Mouse (Mus musculus) liver, embryonic 13.5 days (tissue): Measurements from ENCODE around the gene Slc46a1. TPM values are rescaled to one million over a fixed set of nuclear protein-coding genes. Genes with fewer than 3 reads are reported as not detected.

ENCODE experiments used
- ATAC-seq: fragments of 200-750 bp; cut with Nextera tagmentation; 2 replicates; pipeline ENCODE4 v1.8.0; 2017; ENCODE audit warnings: low read depth, mild to moderate bottlenecking, moderate number of reproducible peaks, moderate library complexity
- DNase-seq: peaks from one replicate; pipeline ENCODE4 v3.0.0; 2022
- H3K27ac ChIP-seq: fragments of 300-500 bp; sonication (generic); 2 replicates; pipeline ENCODE4 v1.5.1; 2015; ENCODE audit warnings: moderate library complexity, mild to moderate bottlenecking, inconsistent platforms
- H3K27me3 ChIP-seq: fragments of 300-500 bp; sonication (generic); 2 replicates; pipeline ENCODE4 v1.6.1; 2015; ENCODE audit warnings: mild to moderate bottlenecking, inconsistent platforms
- H3K36me3 ChIP-seq: fragments of 300-500 bp; sonication (generic); 2 replicates; pipeline ENCODE4 v1.6.1; 2015; ENCODE audit warnings: mild to moderate bottlenecking, inconsistent platforms
- H3K4me1 ChIP-seq: fragments of 300-500 bp; sonication (generic); replicated peaks from 2 replicates; pipeline ENCODE4 v1.6.1; 2015; ENCODE audit warnings: inconsistent platforms
- H3K4me2 ChIP-seq: fragments of 300-500 bp; sonication (generic); 2 replicates; pipeline ENCODE4 v1.6.1; 2015; ENCODE audit warnings: inconsistent platforms, mild to moderate bottlenecking, moderate library complexity
- H3K4me3 ChIP-seq: fragments of 300-500 bp; sonication (generic); replicated peaks from 2 replicates; pipeline ENCODE4 v1.5.1; 2015; ENCODE audit warnings: mild to moderate bottlenecking, inconsistent platforms
- H3K9ac ChIP-seq: fragments of 300-500 bp; sonication (generic); 2 replicates; pipeline ENCODE4 v1.6.1; 2015; ENCODE audit warnings: mild to moderate bottlenecking, inconsistent platforms
- H3K9me3 ChIP-seq: fragments of 300-500 bp; sonication (generic); replicated peaks from 2 replicates; pipeline ENCODE4 v1.6.1; 2016; ENCODE audit warnings: inconsistent platforms
- WGBS: fragments of 180-500 bp; shearing (Covaris S2); methylation state at CpG from one replicate; pipeline ENCODE4 v1.1.7; 2015; ENCODE audit not compliant: insufficient replicate concordance; 5-methylcytosine and 5-hydroxymethylcytosine counted together
- polyA plus RNA-seq: library from polyadenylated mRNA; unstranded; fragments of >200 nt; fragmentation: Nextera tagmentation; extraction: Ambion mirVana; gene quantifications from 2 replicates; pipeline ENCODE4 v1.2.1, GENCODE M21; 2015

Gene Slc46a1
- polyA plus RNA-seq, 1 experiment from 2014 or later = 6.1 TPM

DNA sequence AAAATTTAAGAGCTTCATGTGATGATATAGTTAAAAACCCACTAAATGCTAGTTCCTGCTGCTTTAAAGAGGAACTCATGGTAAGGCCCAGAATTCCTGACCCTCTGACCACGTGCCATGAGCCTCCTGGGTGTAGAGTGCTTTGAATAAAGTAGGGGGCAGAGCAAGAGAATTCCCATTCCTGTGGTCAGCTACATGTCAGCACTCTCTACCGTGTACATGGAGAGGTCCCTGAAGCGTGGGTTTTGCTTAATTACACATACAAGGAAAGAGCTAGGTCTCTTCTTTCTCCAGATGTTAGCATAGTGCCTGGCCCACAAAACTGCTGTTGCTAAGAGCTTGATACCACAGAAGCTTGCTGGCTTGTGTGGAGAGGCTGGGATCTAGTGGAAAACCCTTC, 39.9 kb downstream of the Slc46a1 start:
- Histone ChIP-seq H3K4me2 (no peak overlapping the region), H3K36me3 (peaks cover 45% of the 10 kb centered on the region), H3K27me3 (peaks cover 18% of the 10 kb centered on the region), H3K27ac (no peak overlapping the region), H3K4me1 (peaks cover 9% of the 10 kb centered on the region), H3K4me3 (no peak overlapping the region), H3K9me3 (no peaks in the 10 kb centered on the region), H3K9ac (no peak overlapping the region)
- DNase-seq (no peak), ATAC-seq (no peak)
- WGBS = 69% methylated on average over 3 of the region's 3 CpGs

DNA sequence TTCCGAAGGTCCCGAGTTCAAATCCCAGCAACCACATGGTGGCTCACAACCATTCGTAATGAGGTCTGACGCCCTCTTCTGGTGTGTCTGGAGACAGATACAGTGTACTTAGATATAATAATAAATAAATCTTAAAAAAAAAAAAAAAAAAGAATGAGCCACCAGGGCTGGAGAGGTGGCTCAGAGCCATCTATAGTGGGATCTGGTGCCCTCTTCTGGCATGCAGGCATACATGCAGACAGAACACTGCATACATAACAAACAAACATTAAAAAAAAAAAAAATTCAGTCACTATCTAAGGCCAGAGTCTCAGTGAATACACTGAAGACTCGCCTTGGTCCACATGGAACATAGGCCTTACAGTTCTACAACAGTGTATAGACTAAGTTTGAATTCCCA, 43.7 kb downstream of the Slc46a1 start:
- DNase-seq (no peak), ATAC-seq (no peak)
- Histone ChIP-seq H3K9ac (no peak overlapping the region), H3K4me3 (no peak overlapping the region), H3K27me3 (no peaks in the 10 kb centered on the region), H3K9me3 (no peaks in the 10 kb centered on the region), H3K4me2 (no peak overlapping the region), H3K36me3 (peaks cover 48% of the 10 kb centered on the region), H3K4me1 (peaks cover 30% of the 10 kb centered on the region), H3K27ac (no peak overlapping the region)
- 68% methylated on average over 5 of the region's 5 CpGs for WGBS

DNA sequence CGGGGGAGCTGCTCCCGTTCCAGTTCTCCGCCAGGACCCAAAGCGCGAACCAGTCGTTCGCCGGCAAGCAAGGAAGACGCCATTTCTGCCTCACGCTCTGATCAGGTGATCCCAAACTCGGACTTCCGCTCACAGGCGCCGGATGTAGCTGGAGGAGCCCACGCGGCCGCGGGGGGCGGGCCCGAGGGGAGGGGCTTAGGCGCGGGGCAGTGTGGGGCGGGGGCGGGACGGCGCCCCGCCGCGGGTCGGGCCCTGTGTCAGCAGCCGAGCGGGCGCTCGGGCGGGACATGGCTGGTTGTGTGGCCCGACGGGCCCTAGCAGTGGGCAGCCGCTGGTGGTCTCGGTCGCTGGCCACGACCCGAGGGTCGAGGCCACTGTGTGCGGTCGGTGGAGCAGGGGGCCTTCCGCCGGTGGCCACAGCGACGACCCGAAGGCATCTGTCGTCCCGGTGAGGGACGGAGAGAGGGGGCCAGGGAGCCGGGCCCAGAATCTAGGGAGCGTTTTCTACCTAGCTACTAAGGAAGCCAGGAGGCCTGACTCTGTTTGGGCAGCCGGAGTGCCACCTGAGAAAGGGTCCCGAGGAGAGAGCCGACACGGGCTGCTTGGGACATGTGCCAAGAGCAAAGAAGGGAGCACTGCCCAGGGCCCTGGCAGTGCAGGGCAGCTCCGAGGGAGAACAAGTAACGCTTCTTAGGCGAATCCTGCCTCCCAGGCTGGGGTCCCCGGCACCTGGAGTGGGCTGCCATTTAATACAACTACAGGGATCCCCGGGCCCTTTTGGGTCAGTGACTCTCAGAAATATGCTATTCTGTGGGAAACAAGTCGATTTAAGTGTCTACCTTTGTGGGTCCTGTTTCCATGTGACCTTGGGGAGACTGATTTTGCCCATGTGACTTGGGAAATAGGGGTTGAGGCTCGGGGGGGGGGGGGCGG, 46.8 kb downstream of the Slc46a1 start, which contains the start of the genes Tmem199 and Poldip2:
Gene Tmem199, minus strand, starts transcription at position 148 of the 933 bp plus-strand sequence.
Gene Poldip2, plus strand, starts transcription at position 169 of the 933 bp plus-strand sequence.
- Histone ChIP-seq H3K27ac (peak within 1 kb of the TSS; percentile 82), H3K4me1 (peaks cover 30% of the 10 kb centered on the region), H3K27me3 (no peaks in the 10 kb centered on the region), H3K4me3 (peak within 1 kb of the TSS; percentile 86), H3K9me3 (no peaks in the 10 kb centered on the region), H3K36me3 (peaks cover 58% of the 10 kb centered on the region), H3K4me2 (peak within 1 kb of the TSS; percentile 94), H3K9ac (peak within 1 kb of the TSS; percentile 94)
- peak; percentile 80 for DNase-seq
- peak; percentile 94 for ATAC-seq
- WGBS = under 1% methylated on average over 66 of the region's 67 CpGs

DNA sequence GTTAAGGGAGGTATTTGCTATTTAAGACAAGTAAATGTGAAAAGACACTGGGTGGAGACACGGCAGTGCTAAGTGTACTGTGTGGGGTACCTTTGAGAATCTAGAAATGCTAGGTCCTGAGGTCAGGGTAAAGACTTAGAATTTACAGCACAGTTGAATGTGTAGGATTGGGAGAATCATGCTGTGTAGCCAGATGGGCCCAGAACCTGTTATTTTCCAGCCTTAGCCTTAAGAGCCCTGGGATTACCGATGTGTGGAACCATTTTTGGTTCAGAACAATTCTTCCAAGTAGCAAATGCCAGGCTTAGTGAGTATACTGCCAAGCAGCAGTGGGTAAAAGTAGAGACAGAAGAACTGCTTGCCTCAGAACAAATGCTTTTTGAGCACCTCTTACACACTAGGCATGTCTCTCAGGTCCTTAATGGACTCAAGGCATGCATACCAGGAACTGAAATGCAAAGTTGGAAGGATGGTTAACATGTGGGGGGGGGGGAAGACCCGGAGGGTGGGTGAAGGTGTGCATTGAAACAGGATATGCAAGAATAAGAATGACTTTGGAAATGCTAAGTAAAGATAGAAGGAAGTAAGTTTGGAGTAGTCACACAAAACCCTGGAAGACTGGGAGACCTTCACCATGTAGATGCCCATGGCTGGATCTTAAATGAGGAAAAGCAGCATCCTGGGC, 47.8 kb downstream of the Slc46a1 start:
- H3K27ac ChIP-seq = no peak overlapping the region
- ATAC-seq (no peak), DNase-seq (no peak)
- peak overlapping the region; percentile 94 for H3K9ac ChIP-seq
- H3K9me3 ChIP-seq = no peaks in the 10 kb centered on the region
- peak overlapping the region; percentile 94 for H3K4me2 ChIP-seq
- WGBS = 54% methylated on average over 3 of the region's 3 CpGs
- peaks cover 30% of the 10 kb centered on the region for H3K4me1 ChIP-seq
- no peaks in the 10 kb centered on the region for H3K27me3 ChIP-seq
- H3K4me3 ChIP-seq = peak overlapping the region; percentile 86
- H3K36me3 ChIP-seq = peaks cover 58% of the 10 kb centered on the region

DNA sequence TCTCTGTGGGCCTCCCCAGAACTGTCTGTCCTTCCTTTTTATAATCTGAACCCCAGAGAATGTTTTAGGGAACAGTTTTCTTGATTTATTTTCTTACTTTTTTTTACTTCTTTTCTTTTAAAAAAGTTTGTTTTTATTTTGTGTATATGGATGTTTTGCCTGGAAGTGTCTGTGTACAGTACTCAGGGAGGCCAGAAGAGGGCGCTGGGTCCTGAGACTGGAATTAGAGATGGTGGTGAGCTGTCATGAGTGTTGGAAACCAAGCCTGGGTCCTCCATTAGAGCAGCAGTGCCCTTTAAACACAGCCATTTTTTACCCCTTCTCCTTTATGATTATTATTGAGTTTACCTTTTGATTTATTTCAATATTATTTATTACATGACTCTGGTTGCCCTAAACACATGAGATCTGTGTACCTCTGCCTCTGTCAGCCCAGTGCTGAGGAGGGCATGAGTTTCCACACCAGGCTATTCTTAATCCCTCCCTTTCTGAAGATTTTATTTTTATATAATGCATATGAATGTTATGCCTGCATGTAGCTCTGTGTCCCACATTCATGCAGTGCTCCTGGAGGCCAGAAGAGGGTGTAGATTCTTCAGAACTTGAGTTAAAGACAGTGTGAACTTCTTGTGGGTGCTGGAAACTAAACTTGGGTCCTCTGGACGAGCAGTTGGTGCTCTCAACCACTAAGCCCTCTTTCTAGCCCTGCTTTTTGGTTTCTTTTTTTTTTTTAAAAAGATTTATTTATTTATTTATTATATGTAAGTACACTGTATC, 50.2 kb downstream of the Slc46a1 start:
- H3K4me1 ChIP-seq = peaks cover 27% of the 10 kb centered on the region
- no peaks in the 10 kb centered on the region for H3K27me3 ChIP-seq
- no peak overlapping the region for H3K9ac ChIP-seq
- H3K4me3 ChIP-seq = no peak overlapping the region
- H3K36me3 ChIP-seq = peaks cover 64% of the 10 kb centered on the region
- ATAC-seq (no peak), DNase-seq (no peak)
- H3K9me3 ChIP-seq = no peaks in the 10 kb centered on the region
- H3K4me2 ChIP-seq = no peak overlapping the region
- no peak overlapping the region for H3K27ac ChIP-seq
- WGBS = 44% methylated on average over 2 of the region's 2 CpGs

DNA sequence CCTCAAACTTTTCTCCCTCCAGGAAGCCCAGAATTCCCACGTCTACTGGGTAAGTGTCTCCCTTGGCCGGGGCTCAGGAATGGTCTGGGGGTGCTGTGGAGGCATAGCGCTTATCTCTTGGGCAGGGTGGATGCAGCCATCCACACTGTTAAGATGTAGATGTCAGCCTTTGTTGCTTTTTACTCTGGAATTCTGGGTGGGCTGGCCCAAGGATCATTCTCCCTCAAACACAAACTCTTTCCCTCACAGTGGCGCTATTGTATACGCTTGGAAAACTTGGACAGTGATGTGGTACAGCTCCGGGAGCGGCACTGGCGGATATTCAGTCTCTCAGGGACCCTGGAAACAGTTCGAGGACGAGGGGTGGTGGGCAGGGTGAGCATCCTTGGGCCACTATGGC, 53.4 kb downstream of the Slc46a1 start:
- no peak overlapping the region for H3K9ac ChIP-seq
- H3K4me2 ChIP-seq = no peak overlapping the region
- WGBS = 86% methylated on average over 10 of the region's 10 CpGs
- no peak overlapping the region for H3K27ac ChIP-seq
- no peak for DNase-seq
- H3K36me3 ChIP-seq = peaks cover 95% of the 10 kb centered on the region
- no peaks in the 10 kb centered on the region for H3K9me3 ChIP-seq
- ATAC-seq = no peak
- no peak overlapping the region for H3K4me3 ChIP-seq
- H3K27me3 ChIP-seq = no peaks in the 10 kb centered on the region
- peaks cover 1% of the 10 kb centered on the region; the same call in 1 of the 2 replicates for H3K4me1 ChIP-seq

Other genes starting within 250 kb of the Slc46a1 start
- 29.6 and 29.8 TPM in 2 replicates for gene Sdf2, start 220.0 kb upstream of the Slc46a1 start, polyA plus RNA-seq
- 9.8 and 12.3 TPM in 2 replicates for gene Supt6, start 219.7 kb upstream of the Slc46a1 start, polyA plus RNA-seq
- gene 2610507B11Rik, start 203.9 kb upstream of the Slc46a1 start, polyA plus RNA-seq = 33.6 and 42.8 TPM in 2 replicates
- gene BC030499, start 174.9 kb upstream of the Slc46a1 start, polyA plus RNA-seq = 0.06 TPM in 1 of 2 replicates, not detected in the other
- gene Spag5, start 164.2 kb upstream of the Slc46a1 start, polyA plus RNA-seq = 30.3 and 32.6 TPM in 2 replicates
- gene Aldoc, start 142.7 kb upstream of the Slc46a1 start, polyA plus RNA-seq = 4.9 and 5.2 TPM in 2 replicates
- 32.3 and 37.1 TPM in 2 replicates for gene Pigs, start 137.3 kb upstream of the Slc46a1 start, polyA plus RNA-seq
- 27.4 and 28.0 TPM in 2 replicates for gene Unc119, start 122.2 kb upstream of the Slc46a1 start, polyA plus RNA-seq
- gene Foxn1, start 79.1 kb upstream of the Slc46a1 start, polyA plus RNA-seq = not detected in 2 replicates
- 0.07 TPM in 1 of 2 replicates, not detected in the other for gene Slc13a2, start 43.5 kb upstream of the Slc46a1 start, polyA plus RNA-seq
- 0.16 and 0.29 TPM in 2 replicates for gene Sarm1, start 32.1 kb downstream of the Slc46a1 start, polyA plus RNA-seq
- gene Vtn, start 33.4 kb downstream of the Slc46a1 start, polyA plus RNA-seq = 297 and 348 TPM in 2 replicates
- gene Sebox, start 37.8 kb downstream of the Slc46a1 start, polyA plus RNA-seq = 0.09 and 0.24 TPM in 2 replicates
- 30.1 and 31.9 TPM in 2 replicates for gene Tmem199, start 46.5 kb downstream of the Slc46a1 start, polyA plus RNA-seq
- gene Poldip2, start 46.5 kb downstream of the Slc46a1 start, polyA plus RNA-seq = 78.1 and 82.4 TPM in 2 replicates
- gene Tnfaip1, start 70.6 kb downstream of the Slc46a1 start, polyA plus RNA-seq = 15.6 and 16.4 TPM in 2 replicates
- gene Ift20, start 70.7 kb downstream of the Slc46a1 start, polyA plus RNA-seq = 83.1 and 88.6 TPM in 2 replicates
- 110 and 122 TPM in 2 replicates for gene Tmem97, start 85.1 kb downstream of the Slc46a1 start, polyA plus RNA-seq
- gene Nlk, start 231.7 kb downstream of the Slc46a1 start, polyA plus RNA-seq = 6.4 and 6.5 TPM in 2 replicates